ENCODE assay signal across 11 mouse cellular contexts in genomic region chr5:100302068-100302775, GRCm38 (mm10).
"Had no signal": no experiment of that assay in that cellular context is flagged by ENCODE, and none has a peak within 500 bp of the region (broad histone marks: within the 10 kb centered on the region; RNA-seq: fewer than 3 reads in every experiment).

No protein-coding gene starts in this region.

- H3K27ac ChIP-seq: left cerebral cortex, adult 2 months; limb, embryonic 10.5 days; liver, embryonic 15.5 days; midbrain, embryonic 13.5 days; stomach, postnatal 0 days had no signal

- H3K9me3 ChIP-seq: limb, embryonic 10.5 days; liver, embryonic 15.5 days had no signal

- ATAC-seq: intestine, embryonic 16.5 days; midbrain, embryonic 13.5 days had no signal

- H3K4me1 ChIP-seq: limb, embryonic 10.5 days; liver, embryonic 15.5 days; midbrain, embryonic 13.5 days had no signal

- DNase-seq: kidney, adult 8-10 months; kidney, postnatal 25 days; thymus, postnatal 4 days had no signal

- H3K4me2 ChIP-seq: liver, embryonic 11.5 days; liver, embryonic 15.5 days; midbrain, embryonic 13.5 days had no signal

- H3K4me3 ChIP-seq: left cerebral cortex, adult 2 months; limb, embryonic 10.5 days; liver, embryonic 15.5 days; midbrain, embryonic 13.5 days; myocyte had no signal

- H3K9ac ChIP-seq: liver, embryonic 15.5 days; midbrain, embryonic 13.5 days had no signal

- H3K36me3 ChIP-seq: limb, embryonic 10.5 days; liver, embryonic 15.5 days; midbrain, embryonic 13.5 days had no signal

- H3K27me3 ChIP-seq: liver, embryonic 15.5 days; midbrain, embryonic 13.5 days had no signal
